Mouse (Mus musculus) thymus, adult 2 months (tissue): ENCODE measurements around the gene Slc30a5.

Source experiments
- CTCF ChIP-seq: fragments of 200-500 bp; IDR thresholded peaks from 2 replicates; pipeline ENCODE4 v1.5.1; 2012; ENCODE audit warnings: mild to moderate bottlenecking, control low read depth, low read length, moderate library complexity, borderline replicate concordance; ENCODE audit not compliant: control insufficient read depth, poor library complexity, insufficient read depth; ENCODE audit errors: extremely low read depth
- POLR2A ChIP-seq: fragments of 200-500 bp; IDR thresholded peaks from 2 replicates; pipeline ENCODE4 v1.6.1; 2012; ENCODE audit warnings: mild to moderate bottlenecking, low read length, control low read depth, moderate library complexity; ENCODE audit not compliant: control insufficient read depth, poor library complexity, insufficient read depth; ENCODE audit errors: extremely low read depth

GRCm38 (mm10) chr13:100824306-100824705, 8.9 kb downstream of the Slc30a5 start:
- no peak for TF ChIP-seq CTCF
- no peak for TF ChIP-seq POLR2A
